Mouse (Mus musculus): ENCODE data around the gene Cep72. TPM values are rescaled to one million over a fixed set of nuclear protein-coding genes. Genes with fewer than 3 reads are reported as not detected.

Cep72 gene
- 18.3 and 20.3 TPM in 2 replicates for polyA plus RNA-seq (2014; fragmentation: Nextera tagmentation; extraction: Ambion mirVana)

DNA sequence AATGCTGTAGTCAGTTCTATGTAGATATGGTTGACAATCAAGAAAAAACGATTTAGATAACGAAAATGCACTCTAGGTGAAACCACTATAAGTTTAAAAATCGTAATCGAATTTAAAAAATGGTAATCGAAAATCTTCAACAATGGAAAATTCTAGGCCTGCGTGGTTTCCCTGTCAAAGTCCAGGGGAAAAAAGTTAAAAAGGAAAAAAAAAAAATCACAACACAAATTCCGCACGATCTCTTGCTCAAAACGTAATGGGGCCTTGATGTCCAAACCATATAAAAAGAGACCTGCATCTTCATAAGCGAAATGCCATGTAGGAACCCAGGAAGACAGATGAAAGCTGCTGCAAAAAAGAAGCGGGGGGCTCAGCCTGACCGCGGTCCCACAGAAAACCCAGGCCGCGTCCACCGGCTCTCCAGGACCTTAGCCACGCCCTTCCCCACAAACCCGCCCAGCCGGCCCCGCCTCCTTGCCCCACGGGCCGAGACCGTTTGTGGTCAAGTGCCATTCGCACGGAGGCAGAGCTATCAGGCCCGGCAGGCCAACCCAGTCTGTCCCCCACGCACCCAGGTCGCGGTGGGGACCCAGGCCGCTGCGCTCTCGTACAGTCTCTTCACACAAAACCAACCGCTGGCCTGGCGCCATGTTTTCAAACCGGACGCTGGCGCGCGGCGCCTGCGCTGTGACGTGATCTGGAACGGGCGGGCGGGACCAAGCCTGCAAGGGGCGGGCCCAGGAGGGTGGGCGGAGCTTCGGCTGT lies at the start of gene Cep72:
Cep72 (minus strand) TSS at position 687 of the 765 bp plus-strand sequence.
- H3K4me2 ChIP-seq (replicated peaks; ENCODE audit: low read depth, low read length): peak within 1 kb of the TSS; percentile 41
- 4% methylated on average over 48 of the region's 48 CpGs for WGBS
- peak within 1 kb of the TSS; percentile 82 for H3K4me3 ChIP-seq (ENCODE audit: low read depth, low read length)
- no peaks in the 10 kb centered on the region for H3K9me3 ChIP-seq (ENCODE audit: control insufficient read depth, low read length)
- H3K27ac ChIP-seq (ENCODE audit: low read depth, low read length): peak within 1 kb of the TSS; percentile 75
- DNase-seq (ENCODE audit: low spot score) (peak; percentile 95), ATAC-seq (ENCODE audit: low FRiP score) (peak; percentile 96)
- no peaks in the 10 kb centered on the region for H3K36me3 ChIP-seq (ENCODE audit: control insufficient read depth, insufficient read depth, low read length)
- H3K27me3 ChIP-seq (ENCODE audit: control insufficient read depth, insufficient read depth, low read length): no peaks in the 10 kb centered on the region
- H3K4me1 ChIP-seq (replicated peaks; ENCODE audit: control insufficient read depth, insufficient read depth, low read length): no peaks in the 10 kb centered on the region
- H3K9ac ChIP-seq (ENCODE audit: low read depth, low read length): peak within 1 kb of the TSS; percentile 89

DNA sequence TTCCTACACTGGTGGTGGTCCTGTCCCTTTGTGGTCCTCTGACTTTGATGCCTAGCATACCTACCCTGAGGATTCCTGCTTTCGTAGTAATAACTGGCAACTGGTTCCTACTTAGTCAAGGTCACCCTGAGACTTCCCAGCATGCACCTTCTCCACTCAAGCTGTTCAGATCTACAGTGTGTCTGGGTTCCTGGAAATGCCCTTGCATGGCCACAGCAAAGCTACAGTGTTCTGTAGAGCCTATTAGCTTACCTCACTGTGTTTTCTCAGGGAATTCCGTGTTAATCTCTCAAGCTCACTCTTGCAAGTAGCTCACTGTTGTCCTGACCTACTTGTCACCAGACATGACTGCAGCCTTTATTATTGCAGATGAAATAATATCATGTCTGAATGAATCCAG lies 45.3 kb upstream of the Cep72 start:
- Histone ChIP-seq H3K4me2 (replicated peaks; ENCODE audit: low read depth, low read length) (no peak overlapping the region), H3K27me3 (ENCODE audit: control insufficient read depth, insufficient read depth, low read length) (no peaks in the 10 kb centered on the region), H3K9me3 (ENCODE audit: control insufficient read depth, low read length) (no peaks in the 10 kb centered on the region), H3K36me3 (ENCODE audit: control insufficient read depth, insufficient read depth, low read length) (no peaks in the 10 kb centered on the region), H3K27ac (ENCODE audit: low read depth, low read length) (no peak overlapping the region), H3K4me1 (replicated peaks; ENCODE audit: control insufficient read depth, insufficient read depth, low read length) (no peaks in the 10 kb centered on the region), H3K4me3 (ENCODE audit: low read depth, low read length) (no peak overlapping the region), H3K9ac (ENCODE audit: low read depth, low read length) (no peak overlapping the region)
- no peak for ATAC-seq (ENCODE audit: low FRiP score)
- WGBS: 81% methylated on average over 2 of the region's 2 CpGs
- no peak for DNase-seq (ENCODE audit: low spot score)

DNA sequence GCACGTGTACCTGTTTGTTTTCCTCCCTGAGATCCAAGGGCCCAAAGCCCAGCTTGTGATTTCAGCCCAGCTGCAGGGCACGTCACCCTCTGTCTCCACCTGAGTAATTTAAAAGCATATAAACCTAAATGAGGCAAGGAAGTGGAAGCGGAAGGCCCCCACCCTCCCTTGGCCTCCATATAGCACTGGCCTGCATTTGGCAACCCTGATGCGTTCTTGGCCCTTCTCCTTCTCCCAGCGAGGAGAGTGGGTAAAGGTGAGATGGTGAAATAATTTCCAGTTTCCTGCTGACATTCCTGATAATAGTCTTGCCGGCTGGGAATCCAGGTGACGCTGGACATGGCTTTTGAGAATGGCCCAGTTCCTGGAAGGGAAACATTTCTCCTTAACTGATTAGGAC lies 42.3 kb upstream of the Cep72 start:
- no peak overlapping the region for H3K4me2 ChIP-seq (replicated peaks; ENCODE audit: low read depth, low read length)
- 83% methylated on average over 7 of the region's 7 CpGs for WGBS
- H3K36me3 ChIP-seq (ENCODE audit: control insufficient read depth, insufficient read depth, low read length): no peaks in the 10 kb centered on the region
- no peak overlapping the region for H3K9ac ChIP-seq (ENCODE audit: low read depth, low read length)
- no peak overlapping the region for H3K27ac ChIP-seq (ENCODE audit: low read depth, low read length)
- H3K4me3 ChIP-seq (ENCODE audit: low read depth, low read length): no peak overlapping the region
- ATAC-seq (ENCODE audit: low FRiP score) (no peak), DNase-seq (ENCODE audit: low spot score) (no peak)
- no peaks in the 10 kb centered on the region for H3K9me3 ChIP-seq (ENCODE audit: control insufficient read depth, low read length)
- H3K27me3 ChIP-seq (ENCODE audit: control insufficient read depth, insufficient read depth, low read length): no peaks in the 10 kb centered on the region
- H3K4me1 ChIP-seq (replicated peaks; ENCODE audit: control insufficient read depth, insufficient read depth, low read length): no peaks in the 10 kb centered on the region

DNA sequence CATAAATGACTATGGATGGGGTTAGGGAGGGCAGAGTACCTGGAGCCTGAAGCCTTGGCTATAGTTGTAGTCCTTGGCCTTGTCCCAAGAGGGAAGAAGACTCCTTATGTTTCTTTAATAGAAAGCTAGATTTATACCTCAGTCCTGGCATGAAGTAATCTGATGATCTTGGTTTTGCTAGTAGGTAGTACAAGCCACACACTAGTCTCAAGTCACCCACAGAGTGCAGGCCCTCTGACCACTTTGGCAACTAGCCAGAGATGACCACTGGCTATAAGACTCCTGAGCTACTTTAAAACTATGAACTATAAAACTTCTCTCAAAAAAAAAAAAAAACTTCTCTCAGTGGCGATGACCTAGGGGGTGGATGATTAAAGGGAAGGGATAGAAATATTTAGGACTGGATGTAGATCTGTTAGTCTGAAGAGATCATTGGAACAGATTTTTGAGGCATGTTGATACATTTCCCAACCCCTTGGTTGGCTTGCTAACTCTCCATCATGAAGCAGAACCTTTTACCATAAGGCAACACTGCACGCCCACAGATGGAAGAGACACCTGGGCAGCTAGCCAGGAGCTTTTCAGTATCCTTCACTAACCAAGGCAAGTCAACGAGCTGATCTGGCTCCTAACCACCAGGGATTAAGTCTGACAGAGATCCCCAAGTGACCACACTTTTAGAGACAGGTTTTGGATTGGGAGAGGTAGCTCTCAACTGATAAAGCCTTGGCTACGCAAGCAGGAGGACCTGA lies 40.9 kb upstream of the Cep72 start:
- H3K27me3 ChIP-seq (ENCODE audit: control insufficient read depth, insufficient read depth, low read length): no peaks in the 10 kb centered on the region
- ATAC-seq (ENCODE audit: low FRiP score) (no peak), DNase-seq (ENCODE audit: low spot score) (no peak)
- WGBS: 86% methylated on average over 4 of the region's 4 CpGs
- no peak overlapping the region for H3K9ac ChIP-seq (ENCODE audit: low read depth, low read length)
- no peak overlapping the region for H3K4me2 ChIP-seq (replicated peaks; ENCODE audit: low read depth, low read length)
- H3K4me1 ChIP-seq (replicated peaks; ENCODE audit: control insufficient read depth, insufficient read depth, low read length): no peaks in the 10 kb centered on the region
- H3K4me3 ChIP-seq (ENCODE audit: low read depth, low read length): no peak overlapping the region
- no peaks in the 10 kb centered on the region for H3K9me3 ChIP-seq (ENCODE audit: control insufficient read depth, low read length)
- H3K27ac ChIP-seq (ENCODE audit: low read depth, low read length): no peak overlapping the region
- no peaks in the 10 kb centered on the region for H3K36me3 ChIP-seq (ENCODE audit: control insufficient read depth, insufficient read depth, low read length)

DNA sequence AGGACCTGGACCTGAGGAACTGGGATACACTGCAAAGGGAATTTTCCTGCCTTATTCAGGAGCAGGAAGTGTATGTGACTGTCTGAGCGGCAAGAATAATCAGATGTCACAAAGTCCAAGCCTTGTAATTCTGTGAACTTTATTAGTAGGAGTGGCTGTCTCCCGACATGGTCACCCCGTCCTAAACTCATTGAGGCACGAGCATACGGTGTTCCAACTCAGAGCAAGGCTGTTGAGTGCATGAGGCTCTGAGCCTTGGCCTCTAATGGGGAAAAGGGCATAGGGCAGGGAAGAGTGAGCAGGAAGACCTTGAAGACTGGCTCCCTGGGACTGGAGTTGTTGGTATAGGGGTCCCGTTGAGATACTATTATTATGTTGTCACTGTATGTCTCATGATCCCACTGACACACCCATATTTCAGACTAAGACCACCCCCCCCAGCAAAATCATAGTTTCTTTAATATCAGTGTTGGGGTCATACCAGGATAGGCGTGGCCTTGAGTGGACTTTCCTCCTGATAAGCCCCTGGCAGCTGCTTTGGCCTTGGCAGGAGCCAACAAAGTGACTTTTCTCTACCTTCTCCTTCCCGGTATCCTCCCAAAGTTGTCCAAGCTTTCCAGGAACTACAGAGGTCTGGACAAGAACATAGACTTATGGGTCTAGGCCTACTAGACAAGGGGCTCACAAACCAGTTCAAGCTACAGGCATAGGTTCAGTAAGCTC lies 40.2 kb upstream of the Cep72 start:
- whole genome bisulfite sequencing: 82% methylated on average over 8 of the region's 8 CpGs
- no peak for DNase-seq (ENCODE audit: low spot score)
- H3K27ac ChIP-seq (ENCODE audit: low read depth, low read length): no peak overlapping the region
- no peaks in the 10 kb centered on the region for H3K9me3 ChIP-seq (ENCODE audit: control insufficient read depth, low read length)
- H3K27me3 ChIP-seq (ENCODE audit: control insufficient read depth, insufficient read depth, low read length): no peaks in the 10 kb centered on the region
- ATAC-seq (ENCODE audit: low FRiP score): no peak
- no peak overlapping the region for H3K4me3 ChIP-seq (ENCODE audit: low read depth, low read length)
- H3K36me3 ChIP-seq (ENCODE audit: control insufficient read depth, insufficient read depth, low read length): no peaks in the 10 kb centered on the region
- H3K4me2 ChIP-seq (replicated peaks; ENCODE audit: low read depth, low read length): no peak overlapping the region
- no peaks in the 10 kb centered on the region for H3K4me1 ChIP-seq (replicated peaks; ENCODE audit: control insufficient read depth, insufficient read depth, low read length)
- no peak overlapping the region for H3K9ac ChIP-seq (ENCODE audit: low read depth, low read length)

GRCm38 (mm10) chr13:74098913-74099312 lies 36.8 kb upstream of the Cep72 start:
- no peaks in the 10 kb centered on the region for H3K4me1 ChIP-seq (replicated peaks; ENCODE audit: control insufficient read depth, insufficient read depth, low read length)
- H3K4me2 ChIP-seq (replicated peaks; ENCODE audit: low read depth, low read length): no peak overlapping the region
- no peak for ATAC-seq (ENCODE audit: low FRiP score)
- H3K9ac ChIP-seq (ENCODE audit: low read depth, low read length): no peak overlapping the region
- no peak overlapping the region for H3K27ac ChIP-seq (ENCODE audit: low read depth, low read length)
- H3K36me3 ChIP-seq (ENCODE audit: control insufficient read depth, insufficient read depth, low read length): no peaks in the 10 kb centered on the region
- no peak for DNase-seq (ENCODE audit: low spot score)
- WGBS: 84% methylated on average over 6 of the region's 6 CpGs
- no peaks in the 10 kb centered on the region for H3K27me3 ChIP-seq (ENCODE audit: control insufficient read depth, insufficient read depth, low read length)
- no peak overlapping the region for H3K4me3 ChIP-seq (ENCODE audit: low read depth, low read length)
- H3K9me3 ChIP-seq (ENCODE audit: control insufficient read depth, low read length): no peaks in the 10 kb centered on the region

DNA sequence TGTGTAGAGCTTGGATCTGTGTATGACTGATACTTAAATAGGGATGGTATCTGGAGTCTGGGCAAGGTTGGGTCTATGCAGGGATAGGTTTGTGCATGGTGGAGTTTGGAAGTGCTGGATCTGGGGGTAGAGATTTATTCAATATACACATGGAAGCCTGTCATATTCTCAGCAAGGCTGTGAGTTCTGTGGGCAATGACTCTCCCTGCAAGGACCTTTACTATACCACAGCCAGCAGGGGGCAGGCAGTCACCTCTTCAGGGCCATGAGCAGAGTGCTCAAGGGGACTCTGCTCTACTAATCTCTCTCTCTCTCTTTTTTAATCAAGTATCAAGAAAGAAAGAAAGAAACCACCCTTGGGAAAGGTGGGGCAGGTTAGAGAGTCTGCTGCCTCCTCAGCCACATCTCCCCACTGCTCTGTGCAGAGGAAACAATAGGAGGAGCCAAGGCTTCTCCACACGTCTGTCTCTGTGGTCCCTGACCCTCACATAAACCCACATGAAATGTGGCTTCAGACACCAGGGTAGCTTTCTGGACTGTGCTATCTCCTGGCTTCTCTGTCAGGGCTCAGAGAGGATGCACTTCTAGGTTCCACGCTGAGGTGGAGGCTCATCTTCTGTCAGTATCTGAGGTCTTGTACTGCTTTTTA lies 34.7 kb upstream of the Cep72 start:
- peak; percentile 54; the same call in 1 of the 2 replicates for ATAC-seq (ENCODE audit: low FRiP score)
- 40% methylated on average over 2 of the region's 2 CpGs for WGBS
- Histone ChIP-seq H3K27ac (ENCODE audit: low read depth, low read length) (no peak overlapping the region), H3K27me3 (ENCODE audit: control insufficient read depth, insufficient read depth, low read length) (no peaks in the 10 kb centered on the region), H3K9ac (ENCODE audit: low read depth, low read length) (no peak overlapping the region), H3K36me3 (ENCODE audit: control insufficient read depth, insufficient read depth, low read length) (no peaks in the 10 kb centered on the region), H3K4me3 (ENCODE audit: low read depth, low read length) (no peak overlapping the region), H3K9me3 (ENCODE audit: control insufficient read depth, low read length) (no peaks in the 10 kb centered on the region), H3K4me2 (replicated peaks; ENCODE audit: low read depth, low read length) (no peak overlapping the region), H3K4me1 (replicated peaks; ENCODE audit: control insufficient read depth, insufficient read depth, low read length) (no peaks in the 10 kb centered on the region)
- peak; percentile 72 for DNase-seq (ENCODE audit: low spot score)

- 69% methylated on average over 2 of the region's 2 CpGs for WGBS
- no peaks in the 10 kb centered on the region for H3K27me3 ChIP-seq (ENCODE audit: control insufficient read depth, insufficient read depth, low read length)
- no peak overlapping the region for H3K4me2 ChIP-seq (replicated peaks; ENCODE audit: low read depth, low read length)
- no peak overlapping the region for H3K9ac ChIP-seq (ENCODE audit: low read depth, low read length)
- no peaks in the 10 kb centered on the region for H3K4me1 ChIP-seq (replicated peaks; ENCODE audit: control insufficient read depth, insufficient read depth, low read length)
- H3K27ac ChIP-seq (ENCODE audit: low read depth, low read length): no peak overlapping the region
- no peak for DNase-seq (ENCODE audit: low spot score)
- no peaks in the 10 kb centered on the region for H3K36me3 ChIP-seq (ENCODE audit: control insufficient read depth, insufficient read depth, low read length)
- no peak for ATAC-seq (ENCODE audit: low FRiP score)
- H3K4me3 ChIP-seq (ENCODE audit: low read depth, low read length): no peak overlapping the region
- no peaks in the 10 kb centered on the region for H3K9me3 ChIP-seq (ENCODE audit: control insufficient read depth, low read length)
Measured at GRCm38 (mm10) chr13:74095936-74096335, 33.8 kb upstream of the Cep72 start.

Measured in hindbrain, embryonic 11.5 days (tissue).